Mouse (Mus musculus) stomach, embryonic 14.5 days (tissue): ENCODE results near the gene Taf8. TPM values are rescaled to one million over a fixed set of nuclear protein-coding genes. Genes with fewer than 3 reads are reported as not detected.
A peak's percentile ranks its signal among the peaks of the same experiment; 100 is the strongest.

ENCODE experiments used
- ATAC-seq: fragments of 200-750 bp; cut with Nextera tagmentation; 2 replicates; pipeline ENCODE4 v1.8.0; 2017; ENCODE audit warnings: low read depth, moderate TSS enrichment; ENCODE audit not compliant: insufficient number of reproducible peaks, insufficient read depth, low FRiP score
- H3K27ac ChIP-seq: fragments of 300-500 bp; sonication (generic); 2 replicates; pipeline ENCODE4 v1.5.1; 2014; ENCODE audit warnings: mild to moderate bottlenecking, low read length, moderate library complexity, mixed read lengths
- H3K27me3 ChIP-seq: fragments of 300-500 bp; sonication (generic); 2 replicates; pipeline ENCODE4 v1.6.1; 2014; ENCODE audit warnings: low read length, control low read depth, mixed read lengths; ENCODE audit not compliant: control insufficient read depth, insufficient read depth
- H3K36me3 ChIP-seq: fragments of 300-500 bp; sonication (generic); 2 replicates; pipeline ENCODE4 v1.6.1; 2014; ENCODE audit warnings: mild to moderate bottlenecking, control low read depth, low read length, moderate library complexity, mixed read lengths; ENCODE audit not compliant: control insufficient read depth, insufficient read depth
- H3K4me1 ChIP-seq: fragments of 300-500 bp; sonication (generic); 2 replicates; pipeline ENCODE4 v1.6.1; 2014; ENCODE audit warnings: low read length, control low read depth, mixed read lengths; ENCODE audit not compliant: control insufficient read depth, insufficient read depth
- H3K4me2 ChIP-seq: fragments of 300-500 bp; sonication (generic); replicated peaks from 2 replicates; pipeline ENCODE4 v1.6.1; 2014; ENCODE audit warnings: low read depth, low read length, control low read depth
- H3K4me3 ChIP-seq: fragments of 300-500 bp; sonication (generic); 2 replicates; pipeline ENCODE4 v1.5.1; 2014; ENCODE audit warnings: low read depth, low read length, control low read depth
- H3K9ac ChIP-seq: fragments of 300-500 bp; sonication (generic); replicated peaks from 2 replicates; pipeline ENCODE4 v1.6.1; 2014; ENCODE audit warnings: low read depth, mild to moderate bottlenecking, control low read depth, low read length, moderate library complexity, mixed read lengths
- H3K9me3 ChIP-seq: fragments of 300-500 bp; sonication (generic); 2 replicates; pipeline ENCODE4 v1.6.1; 2016; ENCODE audit warnings: low read depth, low read length, control low read depth; ENCODE audit not compliant: control insufficient read depth
- WGBS: fragments of 180-500 bp; shearing (Covaris S2); extraction: QIAGEN DNeasy Blood & Tissue Kit; methylation state at CpG from one replicate; pipeline ENCODE4 v1.1.7; 2014; 5-methylcytosine and 5-hydroxymethylcytosine counted together
- polyA plus RNA-seq: library from polyadenylated mRNA; unstranded; fragments of >200 nt; fragmentation: Nextera tagmentation; extraction: Ambion mirVana; gene quantifications from 2 replicates; pipeline ENCODE4 v1.2.1, GENCODE M21; 2014

Gene Taf8
- polyA plus RNA-seq, 1 experiment from 2014 or later = 27.3 TPM

DNA sequence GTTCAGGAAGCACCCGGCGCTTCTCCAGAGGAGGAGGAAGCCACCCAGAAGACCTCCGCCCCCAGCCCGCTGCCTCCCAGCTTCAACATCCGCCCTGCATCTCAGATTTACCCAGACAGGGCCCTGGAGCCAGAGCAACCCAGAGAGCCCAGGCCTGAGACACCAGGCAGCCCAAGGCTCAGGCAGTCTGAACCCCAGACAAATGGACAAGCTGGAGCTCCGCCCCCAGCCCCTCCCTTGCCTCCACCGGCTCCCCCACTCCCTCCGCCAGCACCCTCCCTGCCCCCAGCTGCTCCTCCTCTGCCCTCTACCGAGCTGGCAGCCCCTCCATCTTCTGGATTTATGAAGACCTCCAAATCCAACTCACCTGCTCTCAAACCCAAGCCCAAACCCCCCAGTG is 35.8 kb downstream of the Taf8 start:
- Histone ChIP-seq H3K4me1 (peaks cover 32% of the 10 kb centered on the region), H3K4me2 (no peak overlapping the region)

DNA sequence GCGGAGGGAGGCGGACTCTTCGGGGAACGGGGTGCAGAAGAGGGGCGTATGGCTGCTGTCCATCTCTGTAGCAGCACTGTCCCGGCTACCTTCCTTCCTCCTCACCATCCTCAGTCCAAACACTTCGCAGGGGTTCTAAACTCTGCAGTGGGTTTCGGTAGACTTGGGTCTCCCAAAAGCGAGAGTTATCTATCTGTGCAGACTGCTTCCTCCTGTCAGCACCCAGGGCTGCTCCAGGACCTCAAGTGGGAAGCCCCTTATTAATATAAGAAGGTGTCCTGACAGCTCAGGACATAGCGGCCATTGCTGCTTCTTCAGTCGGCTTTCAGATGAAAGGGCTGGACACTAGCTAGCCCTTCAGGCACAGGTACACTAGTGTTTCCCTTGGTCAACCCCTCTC is 37.1 kb downstream of the Taf8 start:
- Histone ChIP-seq H3K27ac (no peak overlapping the region), H3K4me3 (no peak overlapping the region), H3K9me3 (no peaks in the 10 kb centered on the region), H3K4me2 (no peak overlapping the region), H3K9ac (no peak overlapping the region), H3K36me3 (no peaks in the 10 kb centered on the region), H3K4me1 (peaks cover 24% of the 10 kb centered on the region), H3K27me3 (0 out of 2 replicates have a peak, but pooled peaks cover 7% of the 10 kb centered on the region)
- ATAC-seq = no peak
- 68% methylated on average over 11 of the region's 11 CpGs for WGBS

More for the DNA sequence above, 35.8 kb downstream of the Taf8 start:
- Histone ChIP-seq H3K27me3 (0 out of 2 replicates have a peak, but pooled peaks cover 7% of the 10 kb centered on the region), H3K9me3 (no peaks in the 10 kb centered on the region), H3K27ac (no peak overlapping the region), H3K9ac (no peak overlapping the region), H3K36me3 (no peaks in the 10 kb centered on the region), H3K4me3 (no peak overlapping the region)
- WGBS = 26% methylated on average over 9 of the region's 9 CpGs
- no peak for ATAC-seq

DNA sequence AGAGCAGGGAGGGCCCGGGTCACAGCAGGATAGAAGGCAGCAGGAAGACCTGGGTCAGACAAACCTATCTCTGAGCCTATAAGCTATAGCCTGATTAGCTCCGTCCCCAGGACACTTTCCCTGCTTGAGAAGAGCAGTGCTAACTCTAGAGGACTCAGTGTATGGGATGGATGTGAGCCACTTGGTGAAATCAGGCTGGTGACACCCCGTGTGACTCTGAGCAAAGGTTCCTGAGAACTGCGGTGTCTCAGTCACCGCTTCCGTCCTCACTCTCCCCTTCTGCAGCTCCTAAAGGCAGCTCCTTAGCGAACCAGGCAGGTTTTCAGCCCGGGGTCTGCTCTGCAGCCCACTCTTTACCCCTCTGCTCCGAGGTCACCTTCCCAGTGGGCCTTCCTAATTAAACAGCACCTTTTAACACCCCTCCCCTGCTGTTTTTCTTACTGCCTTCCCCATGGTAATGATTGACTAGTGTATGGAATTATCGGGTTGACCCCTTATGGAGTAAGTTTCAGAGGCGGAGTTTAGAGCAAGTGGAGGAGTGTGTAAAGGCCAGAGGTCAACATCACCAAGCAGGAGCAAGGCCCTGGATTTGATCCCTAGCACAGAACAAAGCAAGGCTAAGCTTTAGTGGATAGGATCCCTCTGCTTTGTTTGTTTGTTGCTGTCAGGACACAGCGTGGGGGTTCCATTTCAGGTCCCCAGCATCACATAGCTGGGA is 37.7 kb downstream of the Taf8 start:
- no peak overlapping the region for H3K27ac ChIP-seq
- ATAC-seq = no peak
- H3K4me3 ChIP-seq = no peak overlapping the region
- no peaks in the 10 kb centered on the region for H3K9me3 ChIP-seq
- H3K4me2 ChIP-seq = no peak overlapping the region
- 48% methylated on average over 12 of the region's 12 CpGs for WGBS
- H3K36me3 ChIP-seq = no peaks in the 10 kb centered on the region
- peaks cover 23% of the 10 kb centered on the region for H3K4me1 ChIP-seq
- H3K9ac ChIP-seq = no peak overlapping the region
- H3K27me3 ChIP-seq = 0 out of 2 replicates have a peak, but pooled peaks cover 7% of the 10 kb centered on the region

DNA sequence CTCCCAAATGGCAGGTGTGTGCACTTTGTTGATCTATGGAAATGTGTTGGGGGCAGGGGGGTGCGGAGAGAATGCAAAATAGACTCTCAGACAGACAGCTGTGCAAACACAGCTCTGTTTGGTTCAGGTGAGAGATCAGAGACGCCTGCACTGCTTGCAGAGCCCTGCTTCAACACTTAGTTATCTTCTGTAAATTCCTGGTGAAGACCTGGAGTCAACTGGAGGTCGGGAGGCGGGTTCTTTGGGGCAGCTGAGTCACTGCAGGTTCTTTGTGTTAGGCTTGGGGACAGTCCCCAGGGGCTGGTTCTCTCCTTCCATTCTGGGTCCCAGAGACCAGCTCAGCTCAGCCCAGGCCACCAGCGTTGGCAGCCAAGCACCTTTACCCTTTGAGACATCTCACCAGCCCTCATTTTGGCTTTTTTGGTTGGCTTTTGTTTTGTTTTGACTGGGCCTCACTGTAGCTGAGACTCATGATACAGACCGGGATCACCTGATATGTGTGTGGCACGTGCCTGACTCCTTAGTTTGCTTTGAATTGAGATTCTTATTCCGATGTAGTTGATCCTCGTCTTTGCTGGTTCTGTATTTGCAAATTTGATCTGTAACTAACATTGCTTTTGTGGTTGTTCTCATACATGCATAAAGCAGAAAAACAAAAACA is 39.2 kb downstream of the Taf8 start:
- no peak overlapping the region for H3K9ac ChIP-seq
- no peak overlapping the region for H3K4me2 ChIP-seq
- ATAC-seq = peak; percentile 84
- H3K9me3 ChIP-seq = no peaks in the 10 kb centered on the region
- H3K27me3 ChIP-seq = 0 out of 2 replicates have a peak, but pooled peaks cover 6% of the 10 kb centered on the region
- H3K4me3 ChIP-seq = no peak overlapping the region
- WGBS = 38% methylated on average over 9 of the region's 9 CpGs
- H3K27ac ChIP-seq = peak overlapping the region; percentile 44; the same call in 1 of the 2 replicates
- H3K4me1 ChIP-seq = peaks cover 23% of the 10 kb centered on the region
- H3K36me3 ChIP-seq = no peaks in the 10 kb centered on the region

DNA sequence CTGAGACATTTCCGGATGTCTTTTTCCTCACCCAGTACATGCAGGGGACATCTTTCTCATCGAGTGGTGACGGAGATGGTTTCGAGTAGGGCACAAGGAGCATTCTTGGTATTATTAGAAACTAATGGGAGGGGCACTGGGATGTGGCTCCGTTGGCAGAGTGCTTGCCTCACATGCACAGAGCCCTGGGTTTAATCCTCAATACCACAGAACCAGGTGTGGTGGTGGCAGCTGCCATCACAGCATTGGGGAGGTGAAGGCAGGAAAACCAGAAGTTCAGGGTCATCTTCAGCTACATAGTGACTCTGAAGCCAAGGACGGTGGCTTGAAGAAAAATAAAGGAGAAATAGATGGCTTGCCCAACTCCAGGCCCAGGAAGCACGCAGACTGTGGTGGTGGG is 39.9 kb downstream of the Taf8 start:
- Histone ChIP-seq H3K9ac (no peak overlapping the region), H3K27me3 (0 out of 2 replicates have a peak, but pooled peaks cover 2% of the 10 kb centered on the region), H3K4me2 (no peak overlapping the region), H3K36me3 (no peaks in the 10 kb centered on the region), H3K27ac (peak overlapping the region; percentile 21; the same call in 1 of the 2 replicates), H3K9me3 (no peaks in the 10 kb centered on the region), H3K4me1 (peaks cover 23% of the 10 kb centered on the region), H3K4me3 (no peak overlapping the region)
- ATAC-seq = no peak
- WGBS = 60% methylated on average over 7 of the region's 7 CpGs

DNA sequence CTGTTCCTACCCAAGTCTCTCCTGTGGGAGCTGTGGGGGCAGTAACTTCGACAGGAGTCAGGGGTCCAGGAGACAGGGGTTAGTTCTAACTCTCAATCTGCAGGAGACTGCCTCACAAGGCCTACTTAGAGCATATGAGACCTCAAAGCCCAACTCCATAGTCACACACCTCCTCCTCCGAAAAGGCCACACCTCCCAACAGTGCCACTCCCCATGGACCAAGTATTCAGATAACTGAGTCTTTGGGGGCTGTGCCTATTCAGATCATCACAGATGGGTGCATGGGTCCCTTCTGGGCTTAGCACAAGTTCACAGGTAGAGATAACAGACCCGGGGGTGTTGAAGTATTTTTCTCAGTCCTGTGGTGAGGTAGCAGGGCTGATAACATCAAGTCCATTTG is 40.4 kb downstream of the Taf8 start:
- Histone ChIP-seq H3K9me3 (no peaks in the 10 kb centered on the region), H3K27me3 (0 out of 2 replicates have a peak, but pooled peaks cover under 1% of the 10 kb centered on the region), H3K4me2 (no peak overlapping the region), H3K9ac (no peak overlapping the region), H3K4me1 (peaks cover 23% of the 10 kb centered on the region), H3K4me3 (no peak overlapping the region), H3K27ac (no peak overlapping the region), H3K36me3 (no peaks in the 10 kb centered on the region)
- WGBS = 52% methylated on average over 3 of the region's 3 CpGs
- no peak for ATAC-seq

DNA sequence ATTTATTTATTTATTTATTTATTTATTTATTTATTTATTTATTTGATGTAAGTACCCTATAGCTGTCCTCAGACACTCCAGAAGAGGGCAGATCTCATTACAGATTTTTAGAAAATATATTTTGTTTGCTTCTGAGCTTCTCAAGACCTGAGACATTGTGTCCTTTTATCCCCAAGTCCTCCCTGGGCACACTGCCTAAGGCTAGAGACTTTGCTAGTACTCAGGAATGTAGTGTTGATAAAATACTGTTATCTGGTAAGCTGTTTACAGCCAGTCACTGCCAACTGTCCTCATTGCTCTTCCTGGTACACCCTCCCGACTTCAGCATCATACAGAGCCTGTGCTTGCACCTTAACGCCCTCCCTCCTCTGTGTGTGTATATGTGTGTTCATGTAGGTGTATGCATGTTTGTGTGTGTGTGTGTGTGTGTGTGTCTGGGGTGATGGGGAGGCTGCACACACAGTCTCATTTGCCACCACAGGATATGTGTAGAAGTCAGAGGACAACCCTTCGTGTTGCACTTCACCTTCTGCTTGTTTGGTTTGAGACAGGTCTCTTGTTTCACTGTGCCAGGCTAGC is 42.7 kb downstream of the Taf8 start:
- no peak for ATAC-seq
- H3K4me1 ChIP-seq = peaks cover 10% of the 10 kb centered on the region
- 61% methylated on average over 3 of the region's 3 CpGs for WGBS

DNA sequence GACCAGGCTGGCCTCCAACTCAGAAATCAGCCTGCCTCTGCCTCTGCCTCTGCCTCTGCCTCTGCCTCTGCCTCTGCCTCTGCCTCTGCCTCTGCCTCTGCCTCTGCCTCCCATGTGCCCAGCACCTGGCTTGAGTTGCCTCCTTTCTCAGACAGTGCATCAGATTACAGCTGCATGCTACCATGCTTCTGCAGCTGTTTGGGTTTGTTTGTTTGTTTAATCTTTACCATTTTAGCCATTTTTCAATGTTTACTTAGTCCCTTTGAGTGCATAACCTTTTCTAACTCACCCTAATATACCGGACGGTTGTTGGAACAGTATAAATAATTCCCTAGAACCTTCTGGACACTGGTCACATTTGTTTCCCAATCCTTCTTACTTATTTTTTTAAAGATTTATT is 43.2 kb downstream of the Taf8 start:
- Histone ChIP-seq H3K4me2 (no peak overlapping the region), H3K4me3 (no peak overlapping the region), H3K9me3 (no peaks in the 10 kb centered on the region), H3K4me1 (peaks cover 5% of the 10 kb centered on the region; the same call in 1 of the 2 replicates), H3K27ac (no peak overlapping the region), H3K36me3 (no peaks in the 10 kb centered on the region), H3K9ac (no peak overlapping the region), H3K27me3 (no peaks in the 10 kb centered on the region)
- WGBS = 89% methylated on average over 2 of the region's 2 CpGs
- ATAC-seq = no peak

More for the DNA sequence above, 42.7 kb downstream of the Taf8 start:
- H3K9me3 ChIP-seq = no peaks in the 10 kb centered on the region
- H3K27me3 ChIP-seq = no peaks in the 10 kb centered on the region
- H3K27ac ChIP-seq = no peak overlapping the region
- H3K36me3 ChIP-seq = no peaks in the 10 kb centered on the region
- no peak overlapping the region for H3K4me3 ChIP-seq
- no peak overlapping the region for H3K9ac ChIP-seq
- no peak overlapping the region for H3K4me2 ChIP-seq
